In genomic region chr6:83582135-83582937, GRCm38 (mm10) we compare ENCODE assay signal across 11 mouse cellular contexts. TPM values are rescaled to one million over a fixed set of nuclear protein-coding genes. Genes with fewer than 3 reads are reported as not detected.
DNase-seq lines count a peak whose midpoint lies in the region; ATAC-seq and TF ChIP-seq lines count a peak whose summit lies in the region.
"Had no signal": no experiment of that assay in that cellular context is flagged by ENCODE, and none has a peak within 500 bp of the region (broad histone marks: within the 10 kb centered on the region; RNA-seq: fewer than 3 reads in every experiment).

No protein-coding gene starts in this region.

- ATAC-seq in hindbrain, postnatal 0 days: peak; percentile 45
- no peak for ATAC-seq in stomach, postnatal 0 days (ENCODE audit: low FRiP score, low TSS enrichment)
- ATAC-seq: liver, embryonic 12.5 days had no signal

- peaks cover 2% of the 10 kb centered on the region for H3K36me3 ChIP-seq in testis, adult 2 months (ENCODE audit: control insufficient read depth, insufficient read depth, low read length)
- H3K36me3 ChIP-seq in hindbrain, postnatal 0 days (ENCODE audit: insufficient read depth, low read length): no peaks in the 10 kb centered on the region
- no peaks in the 10 kb centered on the region for H3K36me3 ChIP-seq in stomach, postnatal 0 days (ENCODE audit: control insufficient read depth, insufficient read depth, low read length)
- H3K36me3 ChIP-seq: liver, embryonic 12.5 days had no signal

- TF ChIP-seq CTCF in testis, adult 2 months (IDR thresholded peaks at IDR 0.05; ENCODE audit: control insufficient read depth, insufficient read depth, insufficient replicate concordance, low read depth, low read length): no peak
- TF ChIP-seq CTCF in hindbrain, postnatal 0 days (IDR thresholded peaks at IDR 0.05; ENCODE audit: low read depth): no peak
- TF ChIP-seq CTCF in stomach, postnatal 0 days (IDR thresholded peaks at IDR 0.05; ENCODE audit: low read depth): no peak

- no peak overlapping the region for H3K27ac ChIP-seq in testis, adult 2 months (ENCODE audit: control insufficient read depth, insufficient read depth, low read depth, low read length)
- no peak overlapping the region for H3K27ac ChIP-seq in hindbrain, postnatal 0 days
- H3K27ac ChIP-seq in stomach, postnatal 0 days (replicated peaks): no peak overlapping the region
- H3K27ac ChIP-seq: liver, embryonic 12.5 days had no signal

- WGBS in hindbrain, postnatal 0 days: 39% methylated on average over 20 of the region's 20 CpGs
- WGBS in stomach, postnatal 0 days: 56% methylated on average over 20 of the region's 20 CpGs

- H3K4me1 ChIP-seq in testis, adult 2 months (ENCODE audit: control insufficient read depth, insufficient read depth, low read length): peaks cover 3% of the 10 kb centered on the region
- H3K4me1 ChIP-seq in hindbrain, postnatal 0 days (ENCODE audit: insufficient read depth, low read length): no peaks in the 10 kb centered on the region
- H3K4me1 ChIP-seq in stomach, postnatal 0 days (replicated peaks; ENCODE audit: control insufficient read depth, insufficient read depth): no peaks in the 10 kb centered on the region
- H3K4me1 ChIP-seq: liver, embryonic 12.5 days had no signal

- peak overlapping the region; percentile 31 for H3K4me2 ChIP-seq in hindbrain, postnatal 0 days (ENCODE audit: low read depth, low read length)
- H3K4me2 ChIP-seq in stomach, postnatal 0 days (replicated peaks; ENCODE audit: low read depth): no peak overlapping the region
- H3K4me2 ChIP-seq: liver, embryonic 12.5 days had no signal

- H3K27me3 ChIP-seq in testis, adult 2 months (ENCODE audit: control insufficient read depth, insufficient read depth, low read length): no peaks in the 10 kb centered on the region
- no peaks in the 10 kb centered on the region for H3K27me3 ChIP-seq in hindbrain, postnatal 0 days (ENCODE audit: insufficient read depth, low read length)
- no peaks in the 10 kb centered on the region for H3K27me3 ChIP-seq in stomach, postnatal 0 days (ENCODE audit: control insufficient read depth, insufficient read depth, low read length)

- H3K9ac ChIP-seq in hindbrain, postnatal 0 days (replicated peaks; ENCODE audit: low read length): no peak overlapping the region
- peak overlapping the region; percentile 18; the same call in 1 of the 2 replicates for H3K9ac ChIP-seq in stomach, postnatal 0 days (ENCODE audit: low read length)
- H3K9ac ChIP-seq: liver, embryonic 12.5 days had no signal

- TF ChIP-seq POLR2A in testis, adult 2 months (IDR thresholded peaks at IDR 0.05; ENCODE audit: control insufficient read depth, low read depth, low read length): 0 out of 2 replicates have a peak, but pooled peaks have one; percentile 13

- no peak overlapping the region for H3K4me3 ChIP-seq in testis, adult 2 months (ENCODE audit: control insufficient read depth, low read depth, low read length)
- no peak overlapping the region for H3K4me3 ChIP-seq in hindbrain, postnatal 0 days (ENCODE audit: low read length)
- no peak overlapping the region for H3K4me3 ChIP-seq in stomach, postnatal 0 days (ENCODE audit: low read depth, low read length)
- H3K4me3 ChIP-seq: liver, embryonic 12.5 days had no signal

- TF ChIP-seq EP300 in stomach, postnatal 0 days (optimal IDR thresholded peaks at IDR 0.05): no peak

- H3K9me3 ChIP-seq in hindbrain, postnatal 0 days (ENCODE audit: low read length): no peaks in the 10 kb centered on the region
- no peaks in the 10 kb centered on the region for H3K9me3 ChIP-seq in stomach, postnatal 0 days (ENCODE audit: control insufficient read depth, low read length)
- H3K9me3 ChIP-seq: liver, embryonic 12.5 days had no signal

- DNase-seq in heart, adult 11 months: peak; percentile 77
- no peak for DNase-seq in heart, adult 9 months (ENCODE audit: low spot score in 2 of 2)
- DNase-seq in testis, postnatal 10 days (ENCODE audit: low spot score): no peak
- DNase-seq in hindbrain, postnatal 0 days (ENCODE audit: low spot score): no peak
- DNase-seq in stomach, postnatal 0 days (ENCODE audit: low spot score): no peak
- no peak for DNase-seq in lung, postnatal 14 days
- DNase-seq in cerebellum, adult 8-10 months: no peak
- DNase-seq: cerebellum, adult 9-10 months had no signal

RNA-seq across cellular contexts. Expression of gene Stambp, which starts 9.8 kb away (rescaled TPM):
- 42.6 and 44.6 TPM in 2 replicates for polyA plus RNA-seq in testis, adult 2 months (2012; rRNA removed)
- 9.5 and 11.1 TPM in 2 replicates for total RNA-seq in hindbrain, postnatal 0 days (2014; rRNA removed)
- 58.2 and 60.4 TPM in 2 replicates for polyA plus RNA-seq in hindbrain, postnatal 0 days (2015; fragmentation: Nextera tagmentation; extraction: Ambion mirVana)
- polyA plus RNA-seq in stomach, postnatal 0 days (2015; fragmentation: Nextera tagmentation; extraction: Ambion mirVana): 26.4 and 26.9 TPM in 2 replicates

RNA-seq across cellular contexts. Expression of gene Actg2, which starts 46.3 kb away (rescaled TPM):
- polyA plus RNA-seq in testis, adult 2 months (2012; rRNA removed): 470 and 505 TPM in 2 replicates
- total RNA-seq in hindbrain, postnatal 0 days (2014; rRNA removed): 0.36 and 2.1 TPM in 2 replicates
- 0.78 and 1.7 TPM in 2 replicates for polyA plus RNA-seq in hindbrain, postnatal 0 days (2015; fragmentation: Nextera tagmentation; extraction: Ambion mirVana)
- 2,872 and 3,802 TPM in 2 replicates for polyA plus RNA-seq in stomach, postnatal 0 days (2015; fragmentation: Nextera tagmentation; extraction: Ambion mirVana)
- total RNA-seq: layer of hippocampus, postnatal 36 days had no signal

Comparison
In these comparisons a context has a peak if more than half of its experiments do, and no peak if none do; other contexts are left out.
1. RNA of gene Actg2, which starts 46.3 kb away (polyA plus RNA-seq): 2,872 to 3,802 TPM in stomach, postnatal 0 days and 470 to 505 TPM in testis, adult 2 months; 0.78 to 1.7 TPM in hindbrain, postnatal 0 days; every median in the first group is over 100 times any median in the second.